Mouse (Mus musculus) heart, postnatal 0 days (tissue): ENCODE measurements around the gene Gpr68. TPM values are rescaled to one million over a fixed set of nuclear protein-coding genes. Genes with fewer than 3 reads are reported as not detected.

Experiments
- ATAC-seq: fragments of 200-750 bp; cut with Nextera tagmentation; 2 replicates; pipeline ENCODE4 v1.8.0; 2017; ENCODE audit warnings: low read depth, moderate number of reproducible peaks, moderate library complexity; ENCODE audit not compliant: insufficient read depth
- DNase-seq: peaks from one replicate; pipeline ENCODE4 v3.0.0-alpha.2; 2016; ENCODE audit warnings: low spot score
- H3K27ac ChIP-seq: fragments of 300-500 bp; sonication (generic); 2 replicates; pipeline ENCODE4 v1.5.1; 2014; ENCODE audit warnings: low read depth, mild to moderate bottlenecking
- H3K27me3 ChIP-seq: fragments of 300-500 bp; sonication (generic); 2 replicates; pipeline ENCODE4 v1.6.1; 2014; ENCODE audit warnings: low read length, mixed read lengths; ENCODE audit not compliant: control insufficient read depth, insufficient read depth
- H3K36me3 ChIP-seq: fragments of 300-500 bp; sonication (generic); replicated peaks from 2 replicates; pipeline ENCODE4 v1.6.1; 2014; ENCODE audit warnings: low read length, mixed read lengths; ENCODE audit not compliant: control insufficient read depth, insufficient read depth
- H3K4me1 ChIP-seq: fragments of 300-500 bp; sonication (generic); 2 replicates; pipeline ENCODE4 v1.6.1; 2014; ENCODE audit warnings: antibody characterized with exemption; ENCODE audit not compliant: control insufficient read depth, insufficient read depth
- H3K4me2 ChIP-seq: fragments of 300-500 bp; sonication (generic); 2 replicates; pipeline ENCODE4 v1.6.1; 2014; ENCODE audit warnings: low read depth, mild to moderate bottlenecking, low read length, moderate library complexity
- H3K4me3 ChIP-seq: fragments of 300-500 bp; sonication (generic); 2 replicates; pipeline ENCODE4 v1.5.1; 2014; ENCODE audit warnings: low read depth, low read length
- H3K9ac ChIP-seq: fragments of 300-500 bp; sonication (generic); replicated peaks from 2 replicates; pipeline ENCODE4 v1.6.1; 2014; ENCODE audit warnings: low read depth, low read length, mixed read lengths
- H3K9me3 ChIP-seq: fragments of 300-500 bp; sonication (generic); replicated peaks from 2 replicates; pipeline ENCODE4 v1.6.1; 2016; ENCODE audit warnings: low read length; ENCODE audit not compliant: control insufficient read depth
- CTCF ChIP-seq: IDR thresholded peaks from 2 replicates; pipeline ENCODE4 v1.5.1; 2016; ENCODE audit warnings: antibody characterized with exemption, control low read depth, low read depth
- EP300 ChIP-seq: IDR thresholded peaks from 2 replicates; pipeline ENCODE4 v1.6.1; 2016; ENCODE audit warnings: antibody characterized with exemption, low read depth
- WGBS: fragments of 180-500 bp; shearing (Covaris S2); extraction: QIAGEN DNeasy Blood & Tissue Kit; methylation state at CpG from one replicate; pipeline ENCODE4 v1.1.7; 2014; 5-methylcytosine and 5-hydroxymethylcytosine counted together
- polyA plus RNA-seq: library from polyadenylated mRNA; unstranded; fragments of >200 nt; fragmentation: Nextera tagmentation; extraction: Ambion mirVana; gene quantifications from 2 replicates; pipeline ENCODE4 v1.2.1, GENCODE M21; 2015
- total RNA-seq: library from RNA; depleted of rRNA; stranded (reverse); fragments of >200 nt; gene quantifications from 2 replicates; pipeline ENCODE4 v1.2.3, GENCODE M21; 2014; ENCODE audit warnings: low replicate concordance

Gene Gpr68
- total and polyA plus RNA-seq, 2 experiments from 2014 or later: 2.0 to 2.5 TPM

- ATAC-seq: no peak
- Histone ChIP-seq H3K27ac (no peak overlapping the region), H3K36me3 (no peaks in the 10 kb centered on the region), H3K27me3 (no peaks in the 10 kb centered on the region), H3K9me3 (no peaks in the 10 kb centered on the region), H3K4me2 (no peak overlapping the region), H3K9ac (no peak overlapping the region), H3K4me1 (no peaks in the 10 kb centered on the region), H3K4me3 (no peak overlapping the region)
- WGBS: 90% methylated on average over 6 of the region's 6 CpGs
- DNase-seq: no peak
- TF ChIP-seq EP300 (no peak), CTCF (no peak)
Observed at GRCm38 (mm10) chr12:100871234-100871633, 36.8 kb downstream of the Gpr68 start.

- Histone ChIP-seq H3K4me2 (no peak overlapping the region), H3K4me1 (no peaks in the 10 kb centered on the region), H3K27me3 (no peaks in the 10 kb centered on the region), H3K27ac (no peak overlapping the region), H3K36me3 (no peaks in the 10 kb centered on the region), H3K9ac (no peak overlapping the region), H3K4me3 (no peak overlapping the region), H3K9me3 (no peaks in the 10 kb centered on the region)
- DNase-seq (no peak), ATAC-seq (no peak; the same call in 1 of the 2 replicates)
- TF ChIP-seq EP300 (no peak), CTCF (no peak)
- 63% methylated on average over 4 of the region's 4 CpGs for WGBS
Observed at GRCm38 (mm10) chr12:100868049-100868622, 39.9 kb downstream of the Gpr68 start.

- H3K9ac ChIP-seq: no peak overlapping the region
- TF ChIP-seq CTCF: no peak
- TF ChIP-seq EP300: no peak
- no peak overlapping the region for H3K4me2 ChIP-seq
- no peak overlapping the region for H3K27ac ChIP-seq
- no peaks in the 10 kb centered on the region for H3K36me3 ChIP-seq
- no peak overlapping the region for H3K4me3 ChIP-seq
- no peaks in the 10 kb centered on the region for H3K9me3 ChIP-seq
- no peak for ATAC-seq
- H3K4me1 ChIP-seq: no peaks in the 10 kb centered on the region
- H3K27me3 ChIP-seq: no peaks in the 10 kb centered on the region
- DNase-seq: no peak
- WGBS: 83% methylated on average over 8 of the region's 8 CpGs
Observed at GRCm38 (mm10) chr12:100867097-100867496, 40.9 kb downstream of the Gpr68 start.

GRCm38 (mm10) chr12:100865509-100866078 is 42.4 kb downstream of the Gpr68 start:
- no peak for DNase-seq
- H3K9ac ChIP-seq: no peak overlapping the region
- no peak overlapping the region for H3K4me3 ChIP-seq
- 56% methylated on average over 11 of the region's 11 CpGs for WGBS
- H3K36me3 ChIP-seq: no peaks in the 10 kb centered on the region
- H3K4me2 ChIP-seq: no peak overlapping the region
- H3K27me3 ChIP-seq: no peaks in the 10 kb centered on the region
- no peak overlapping the region for H3K27ac ChIP-seq
- H3K9me3 ChIP-seq: no peaks in the 10 kb centered on the region
- ATAC-seq: no peak
- H3K4me1 ChIP-seq: no peaks in the 10 kb centered on the region
- no peak for TF ChIP-seq EP300
- TF ChIP-seq CTCF: no peak

GRCm38 (mm10) chr12:100865072-100865471 is 42.9 kb downstream of the Gpr68 start:
- DNase-seq (no peak), ATAC-seq (no peak)
- H3K27me3 ChIP-seq: no peaks in the 10 kb centered on the region
- H3K27ac ChIP-seq: no peak overlapping the region
- H3K36me3 ChIP-seq: no peaks in the 10 kb centered on the region
- H3K4me3 ChIP-seq: no peak overlapping the region
- no peaks in the 10 kb centered on the region for H3K9me3 ChIP-seq
- no peak for TF ChIP-seq CTCF
- no peak for TF ChIP-seq EP300
- no peaks in the 10 kb centered on the region for H3K4me1 ChIP-seq
- no peak overlapping the region for H3K4me2 ChIP-seq
- H3K9ac ChIP-seq: no peak overlapping the region

GRCm38 (mm10) chr12:100862856-100863446 is 45.0 kb downstream of the Gpr68 start:
- no peaks in the 10 kb centered on the region for H3K36me3 ChIP-seq
- WGBS: 71% methylated on average over 3 of the region's 3 CpGs
- H3K9ac ChIP-seq: no peak overlapping the region
- no peak for ATAC-seq
- no peak for DNase-seq
- H3K27me3 ChIP-seq: no peaks in the 10 kb centered on the region
- no peak overlapping the region for H3K27ac ChIP-seq
- TF ChIP-seq CTCF: no peak
- H3K9me3 ChIP-seq: no peaks in the 10 kb centered on the region
- no peak overlapping the region for H3K4me2 ChIP-seq
- H3K4me3 ChIP-seq: no peak overlapping the region
- no peaks in the 10 kb centered on the region for H3K4me1 ChIP-seq
